Mouse (Mus musculus): ENCODE measurements around the gene Olfr834.

DNA sequence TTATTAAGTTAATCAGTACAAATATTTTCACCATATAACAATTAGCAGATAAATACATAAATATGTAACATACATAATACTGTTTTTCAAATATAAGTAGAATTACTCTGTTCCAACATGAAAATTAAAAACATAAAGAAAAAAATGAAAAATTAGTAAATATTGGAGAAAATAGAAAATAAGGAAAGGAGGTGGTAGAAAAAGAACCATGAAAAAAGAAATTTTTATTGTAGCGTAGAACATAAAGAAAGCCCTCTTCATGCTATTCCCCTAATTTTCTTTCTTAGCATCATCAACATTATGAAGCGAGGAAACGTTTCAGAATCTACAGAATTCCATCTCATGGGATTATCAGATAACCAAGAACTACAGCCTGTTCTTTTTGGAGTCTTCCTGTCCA, at the start of gene Olfr834:
- TF ChIP-seq CTCF (IDR thresholded peaks at IDR 0.05 in 2 of 3, conservative IDR thresholded peaks at IDR 0.05 in 1 of 3; ENCODE audit: control insufficient read depth in 1 of 3, insufficient read depth in 1 of 3, low read depth in 2 of 3, low read length in 3 of 3, poor library complexity in 1 of 3, severe bottlenecking in 1 of 3) (no peak), EP300 (IDR thresholded peaks at IDR 0.05; ENCODE audit: low read depth in 1 of 2, low read length in 2 of 2) (no peak), UBTF (IDR thresholded peaks at IDR 0.05; ENCODE audit: borderline replicate concordance, insufficient read depth, low read depth, low read length) (no peak), POLR2A (IDR thresholded peaks at IDR 0.05; ENCODE audit: control insufficient read depth in 1 of 2, insufficient read depth in 1 of 2, low read depth in 1 of 2, low read length in 2 of 2, poor library complexity in 1 of 2) (no peak), TCF12 (IDR thresholded peaks at IDR 0.05; ENCODE audit: low read depth, low read length) (no peak), GATA1 (IDR thresholded peaks at IDR 0.05; ENCODE audit: low read depth, low read length) (no peak), MAX (IDR thresholded peaks at IDR 0.05; ENCODE audit: low read length) (no peak), MYC (IDR thresholded peaks at IDR 0.05; ENCODE audit: low read depth, low read length) (no peak), RCOR1 (IDR thresholded peaks at IDR 0.05; ENCODE audit: low read depth, low read length) (no peak), TAL1 (IDR thresholded peaks at IDR 0.05; ENCODE audit: low read length) (no peak), GABPA (IDR thresholded peaks at IDR 0.05; ENCODE audit: low read depth, low read length) (no peak), MXI1 (IDR thresholded peaks at IDR 0.05; ENCODE audit: low read depth, low read length) (no peak), MYB (IDR thresholded peaks at IDR 0.05; ENCODE audit: low read depth, low read length) (no peak)
